Mouse (Mus musculus) large intestine, adult 2 months (tissue): ENCODE data around the gene Prr5l. TPM values are rescaled to one million over a fixed set of nuclear protein-coding genes. Genes with fewer than 3 reads are reported as not detected.
A peak's percentile ranks its signal among the peaks of the same experiment; 100 is the strongest.

Experiments used
- DNase-seq: peaks from one replicate; pipeline ENCODE4 v3.0.0-alpha.2; 2012; ENCODE audit warnings: low read depth, low spot score
- WGBS: fragments of 180-500 bp; shearing (Covaris S2); methylation state at CpG from one replicate; pipeline ENCODE4 v1.1.7; 2018; 5-methylcytosine and 5-hydroxymethylcytosine counted together
- polyA plus RNA-seq: library from polyadenylated mRNA; depleted of rRNA; stranded (reverse); fragments of >200 nt; gene quantifications from 2 replicates; pipeline ENCODE4 v1.2.3, GENCODE M21; 2012; rRNA removed

Prr5l gene
- polyA plus RNA-seq: 1.7 TPM in 2 replicates

DNA sequence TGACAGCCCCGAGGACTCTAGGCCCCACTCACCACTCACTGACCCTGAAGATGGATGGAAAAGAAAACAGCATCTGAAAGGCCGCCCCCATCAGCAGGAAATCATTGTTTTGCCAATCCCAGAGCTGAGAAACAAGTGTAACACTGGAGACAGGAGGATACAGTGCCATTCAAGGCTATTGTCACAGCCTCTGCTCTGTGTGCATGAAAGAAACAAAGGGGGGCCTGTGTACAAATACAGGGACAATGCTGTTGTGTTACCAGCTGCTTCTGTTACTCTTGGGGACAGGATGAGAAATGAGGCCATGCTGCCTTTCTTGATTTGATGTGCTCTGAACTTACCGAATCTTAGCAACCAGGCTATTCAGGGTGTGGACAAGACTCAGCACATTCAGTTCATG, at the start of gene Prr5l:
Gene Prr5l (minus strand): TSS at position 30 of the 400 bp plus-strand sequence.
- DNase-seq: no peak
- WGBS: 59% methylated on average over 3 of the region's 3 CpGs

DNA sequence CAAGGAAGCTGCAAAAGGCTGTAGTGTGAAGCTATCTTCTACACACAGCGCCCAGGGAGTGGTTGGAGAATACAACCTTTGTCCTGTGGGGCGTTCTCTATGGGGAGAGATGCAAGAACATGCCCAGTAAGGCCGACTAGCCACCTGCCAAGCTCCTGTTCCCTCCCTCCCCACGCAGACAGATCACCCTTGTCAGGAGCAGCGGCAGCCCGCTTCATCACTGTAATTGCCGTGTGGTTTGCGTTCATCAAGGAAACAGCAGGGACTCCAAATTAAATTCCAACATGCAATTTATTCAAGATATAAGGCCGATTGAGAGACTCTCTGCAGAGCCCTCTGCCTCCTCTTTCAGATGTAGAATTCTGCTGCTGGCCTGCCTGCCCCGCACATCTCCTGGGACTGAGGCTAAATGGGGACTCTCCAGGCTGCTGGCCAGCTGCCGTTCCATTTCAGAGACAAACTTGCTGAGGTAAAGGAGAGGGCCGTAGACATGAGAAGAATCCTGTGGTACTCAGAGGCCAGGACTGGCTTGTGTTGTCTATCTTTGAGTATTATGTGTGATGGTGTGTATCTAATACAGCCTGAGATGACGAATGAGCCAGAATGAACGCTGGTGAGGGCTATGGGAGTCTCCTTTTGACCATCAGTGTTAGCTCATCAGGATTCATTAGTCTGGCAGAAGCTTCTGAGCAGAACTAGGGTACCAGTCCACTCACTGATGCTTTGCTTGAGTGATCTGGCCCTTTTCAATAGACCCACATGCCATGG, 49.5 kb upstream of the Prr5l start:
- DNase-seq: peak; percentile 40
- WGBS: 40% methylated on average over 14 of the region's 14 CpGs

DNA sequence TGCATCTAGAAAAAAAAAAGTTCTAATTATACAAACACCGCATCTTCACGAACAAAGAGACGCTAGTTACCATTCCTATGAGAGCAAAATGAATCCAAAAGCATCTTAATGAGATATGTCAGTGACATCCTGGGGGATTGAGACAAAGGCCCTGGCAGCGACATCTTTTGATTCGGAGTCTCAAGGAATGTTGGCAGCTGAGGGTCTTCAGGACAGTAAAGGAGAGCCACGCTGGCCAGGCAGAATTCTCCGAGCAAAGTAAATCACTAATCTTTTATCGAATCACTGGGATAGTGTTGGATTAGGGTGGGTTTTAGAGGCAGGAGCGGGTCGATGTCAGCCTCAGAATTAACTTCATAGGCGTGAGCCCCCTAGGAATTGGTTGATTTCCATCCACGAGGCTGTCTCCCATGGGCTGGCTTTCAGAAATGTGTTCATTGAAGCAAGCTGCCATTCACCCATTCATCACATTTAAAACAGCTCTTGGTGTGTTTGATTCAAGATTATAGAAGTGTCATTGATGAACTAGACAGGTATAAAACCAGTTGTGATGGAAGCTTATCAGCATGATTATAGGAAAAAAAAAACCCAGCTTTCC, 42.9 kb upstream of the Prr5l start:
- no peak for DNase-seq
- WGBS: 89% methylated on average over 12 of the region's 12 CpGs

GRCm38 (mm10) chr2:101925183-101925582, 42.4 kb upstream of the Prr5l start:
- DNase-seq: no peak
- WGBS: 52% methylated on average over 3 of the region's 3 CpGs

DNA sequence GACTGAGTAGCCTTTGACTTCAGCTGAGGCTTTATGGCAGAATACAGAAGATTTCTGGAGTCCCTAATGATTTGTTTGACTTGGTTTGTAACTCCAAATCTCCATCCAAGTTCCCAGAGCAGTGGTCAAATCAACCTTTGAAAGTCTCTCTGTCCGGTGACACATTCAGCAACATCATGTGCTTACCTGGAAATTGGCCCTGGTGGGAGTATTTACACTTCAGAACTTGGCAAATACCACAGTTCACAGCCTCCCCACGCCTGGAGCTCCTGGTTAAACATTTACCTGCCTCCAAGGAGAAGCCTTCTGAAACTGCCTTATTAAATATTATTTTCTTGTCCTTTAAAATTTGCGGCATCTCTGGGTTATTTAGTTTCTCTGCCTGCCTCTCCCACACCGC, 40.4 kb upstream of the Prr5l start:
- DNase-seq: peak; percentile 43
- 27% methylated on average over 4 of the region's 4 CpGs for WGBS

DNA sequence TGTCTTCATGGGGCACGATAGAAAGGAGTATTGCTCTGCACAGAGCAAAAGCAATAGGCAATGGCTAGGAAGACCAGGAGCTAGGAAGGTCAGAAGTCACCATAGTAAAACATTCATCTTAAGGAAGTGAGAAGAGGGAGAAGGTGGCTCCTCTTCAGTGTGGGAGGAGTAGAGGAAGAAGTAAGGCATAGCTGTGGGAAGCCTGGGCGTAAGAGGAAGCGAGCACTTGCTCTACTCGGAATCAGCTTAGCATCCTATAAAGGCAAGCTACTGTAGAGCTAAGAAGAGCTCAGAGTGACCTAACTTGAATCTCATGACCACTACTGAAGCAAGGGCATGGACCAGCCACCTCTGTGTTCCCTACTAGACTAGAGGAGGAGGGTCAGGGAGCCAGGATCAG, 39.5 kb upstream of the Prr5l start:
- 85% methylated on average over 4 of the region's 4 CpGs for WGBS
- no peak for DNase-seq

GRCm38 (mm10) chr2:101920136-101920554, 37.3 kb upstream of the Prr5l start:
- WGBS: 75% methylated on average over 2 of the region's 2 CpGs

DNA sequence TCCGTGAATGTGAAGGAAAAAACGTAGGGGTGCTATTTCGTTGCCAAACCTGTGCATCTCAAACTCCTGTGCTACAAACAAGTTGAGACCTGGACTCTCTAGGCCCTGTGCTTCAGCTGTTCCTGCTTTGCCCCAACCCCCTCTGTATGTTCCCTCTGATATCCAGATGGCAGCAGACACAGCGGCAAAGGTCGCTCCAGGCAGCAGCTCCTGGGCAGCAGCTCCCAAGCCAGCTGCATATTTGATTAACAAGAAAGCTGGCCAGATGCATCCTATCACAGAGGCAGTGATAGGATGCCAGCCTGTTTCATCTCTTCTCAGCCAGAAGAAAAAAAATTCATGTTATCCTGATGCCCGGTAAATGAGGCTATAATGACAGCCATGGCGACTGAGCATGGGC, 35.7 kb upstream of the Prr5l start:
- WGBS: 91% methylated on average over 7 of the region's 7 CpGs
- no peak for DNase-seq

More at GRCm38 (mm10) chr2:101920136-101920554, 37.3 kb upstream of the Prr5l start:
- no peak for DNase-seq

DNA sequence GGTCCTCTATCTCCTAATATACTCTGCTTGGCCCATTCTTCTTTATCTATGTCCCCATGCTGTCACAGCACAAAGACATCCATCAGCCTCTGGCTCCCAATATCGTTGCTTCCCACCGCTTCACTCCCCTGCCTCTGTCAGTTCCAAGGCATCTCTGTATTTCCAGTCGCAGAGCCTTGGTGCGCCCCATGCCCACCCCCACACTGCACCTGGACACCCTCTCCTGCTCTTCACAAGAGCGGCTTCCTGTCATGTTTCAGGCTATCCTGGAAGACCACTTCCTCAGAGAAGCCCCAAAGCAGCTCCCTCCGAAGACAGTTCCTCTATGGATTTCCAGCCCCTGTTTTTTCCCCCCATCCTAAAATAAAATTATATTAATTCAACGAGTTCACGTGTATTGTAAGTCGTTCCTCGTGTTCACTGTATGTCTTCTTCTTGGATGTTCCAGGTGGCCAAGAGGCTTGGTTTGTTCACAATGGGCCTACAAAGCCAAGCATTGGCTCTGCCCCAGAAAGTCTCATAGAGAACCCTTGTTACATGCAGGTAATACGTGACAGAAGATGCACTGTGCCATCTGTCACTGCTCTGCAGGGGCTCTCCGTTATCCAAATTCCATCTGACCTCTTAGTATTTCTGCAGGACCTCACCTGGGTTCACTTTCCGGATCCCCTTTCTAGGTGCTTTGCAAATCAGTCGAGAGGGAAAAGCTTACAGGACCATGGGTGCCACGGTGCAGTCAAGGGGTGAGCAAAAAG, 26.7 kb upstream of the Prr5l start:
- WGBS: 92% methylated on average over 15 of the region's 15 CpGs
- no peak for DNase-seq

- no peak for DNase-seq
- WGBS: 79% methylated on average over 13 of the region's 13 CpGs
Measured at GRCm38 (mm10) chr2:101908773-101909172, 25.9 kb upstream of the Prr5l start.

GRCm38 (mm10) chr2:101907386-101908022, 24.7 kb upstream of the Prr5l start:
- DNase-seq: no peak
- WGBS: 91% methylated on average over 10 of the region's 10 CpGs

DNA sequence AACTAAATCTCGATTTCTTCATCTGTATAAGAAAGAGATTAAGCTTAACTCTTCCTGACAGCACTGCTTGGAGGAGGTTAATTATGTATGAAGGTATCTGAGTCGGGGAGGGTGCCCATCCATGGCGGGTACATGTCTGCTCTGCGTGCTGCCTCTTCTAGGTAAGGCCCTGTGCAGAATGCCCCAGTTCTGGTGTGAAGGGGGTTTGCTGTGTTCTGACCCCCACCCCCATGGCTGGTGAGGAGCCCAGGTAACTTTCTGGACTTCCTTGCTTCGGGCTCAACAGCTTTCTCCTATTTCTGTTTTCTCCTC, 23.5 kb upstream of the Prr5l start:
- 47% methylated on average over 5 of the region's 5 CpGs for WGBS
- DNase-seq: no peak

GRCm38 (mm10) chr2:101905534-101906378, 22.9 kb upstream of the Prr5l start:
- DNase-seq: peak; percentile 74
- WGBS: 22% methylated on average over 21 of the region's 21 CpGs

- WGBS: 87% methylated on average over 4 of the region's 4 CpGs
- no peak for DNase-seq
Measured at GRCm38 (mm10) chr2:101902196-101902595, 19.4 kb upstream of the Prr5l start.

DNA sequence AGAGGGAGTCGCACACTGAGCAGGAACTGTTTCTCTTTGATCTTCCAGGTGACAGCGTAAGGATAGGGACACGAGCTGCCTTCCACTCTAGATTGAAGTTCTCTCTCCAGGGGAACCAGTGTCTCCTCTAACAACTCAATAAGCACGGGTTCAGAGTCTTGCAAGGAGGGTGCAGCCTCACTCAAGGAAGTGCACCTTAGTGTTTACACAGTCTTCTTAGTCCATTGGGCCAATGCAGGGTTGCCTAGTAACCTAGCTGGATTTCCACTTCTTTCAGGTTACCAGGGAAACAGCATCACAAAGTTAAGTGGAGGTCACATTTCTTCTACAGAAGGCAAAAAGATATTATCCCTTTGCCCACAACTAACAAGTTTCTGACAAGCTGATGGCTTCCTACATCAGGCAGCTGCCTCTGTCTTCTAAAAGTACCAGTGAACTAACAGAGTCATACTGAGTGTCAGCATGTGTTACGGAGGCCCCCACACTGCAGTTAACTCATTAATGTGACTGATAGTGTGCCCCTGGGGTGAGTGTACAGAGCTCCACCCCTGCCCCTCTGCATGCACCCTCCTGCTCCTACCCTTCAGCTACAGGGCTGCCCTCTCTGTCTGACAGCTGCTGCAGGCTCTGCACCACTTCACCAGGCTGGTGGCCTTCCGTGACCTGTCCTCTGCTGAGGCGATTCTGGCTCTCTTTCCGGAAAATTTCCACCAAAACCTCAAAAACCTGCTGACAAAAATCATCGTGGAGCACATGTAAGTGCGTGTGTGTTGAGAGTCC, 13.8 kb upstream of the Prr5l start:
- WGBS: 82% methylated on average over 10 of the region's 10 CpGs
- no peak for DNase-seq

DNA sequence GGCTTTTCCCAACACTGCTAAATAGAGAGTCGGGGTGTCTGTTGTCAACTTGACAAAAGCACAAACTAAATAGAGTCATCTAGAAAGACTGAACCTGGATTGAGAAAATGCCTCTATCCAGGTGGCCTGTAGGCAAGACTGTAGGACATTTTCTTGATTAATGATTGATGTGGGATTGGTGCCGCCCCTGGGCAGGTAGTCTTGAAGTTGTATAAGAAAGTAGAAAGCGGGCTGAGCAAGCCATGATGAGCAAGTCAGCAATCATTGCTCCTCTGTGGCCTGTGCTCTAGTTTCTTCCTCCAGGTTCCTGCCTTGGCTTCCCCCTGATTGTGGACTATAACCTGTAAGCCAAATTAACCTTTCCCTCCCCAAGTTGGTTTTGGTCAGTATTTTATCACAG, 11.3 kb upstream of the Prr5l start:
- 71% methylated on average over 3 of the region's 3 CpGs for WGBS
- DNase-seq: no peak

- no peak for DNase-seq
- WGBS: 74% methylated on average over 7 of the region's 7 CpGs
Measured at GRCm38 (mm10) chr2:101891143-101891542, 8.3 kb upstream of the Prr5l start.

DNA sequence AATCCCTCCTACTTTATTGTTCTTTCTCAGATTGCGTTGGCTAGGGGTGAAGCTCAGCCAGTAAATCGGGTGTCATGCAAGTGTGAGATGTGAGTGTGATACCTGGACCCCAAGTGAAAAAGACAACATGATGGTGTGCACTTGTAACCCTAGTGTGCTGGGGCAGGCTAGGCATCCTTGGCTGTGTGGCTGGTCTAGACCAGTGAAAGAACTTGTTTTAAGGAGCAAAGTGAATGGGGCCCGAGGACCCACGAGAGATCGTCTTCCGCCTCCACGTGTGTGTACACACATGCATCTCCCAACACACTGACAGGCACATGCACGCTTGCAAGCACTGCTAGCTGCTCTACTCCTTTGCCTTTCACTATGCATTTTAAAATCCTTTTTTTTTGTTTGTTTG, 6.1 kb upstream of the Prr5l start:
- no peak for DNase-seq
- 82% methylated on average over 8 of the region's 8 CpGs for WGBS
